Mouse (Mus musculus): Measurements from ENCODE around the gene Ampd1.

- no peak for TF ChIP-seq POLR2A (IDR thresholded peaks at IDR 0.05; ENCODE audit: control insufficient read depth in 1 of 2, insufficient read depth in 1 of 2, low read depth in 1 of 2, low read length in 2 of 2, poor library complexity in 1 of 2)
- no peak for TF ChIP-seq MAX (IDR thresholded peaks at IDR 0.05; ENCODE audit: low read length)
- TF ChIP-seq UBTF (IDR thresholded peaks at IDR 0.05; ENCODE audit: borderline replicate concordance, insufficient read depth, low read depth, low read length), result no peak
- no peak for TF ChIP-seq ZNF384 (IDR thresholded peaks at IDR 0.05; ENCODE audit: low read depth, low read length)
- TF ChIP-seq MEF2A (IDR thresholded peaks at IDR 0.05; ENCODE audit: extremely low read depth, insufficient replicate concordance, low read depth, low read length, poor library complexity, severe bottlenecking), result no peak
- no peak for TF ChIP-seq CTCF (IDR thresholded peaks at IDR 0.05 in 2 of 3, conservative IDR thresholded peaks at IDR 0.05 in 1 of 3; ENCODE audit: control insufficient read depth in 1 of 3, insufficient read depth in 1 of 3, low read depth in 2 of 3, low read length in 3 of 3, poor library complexity in 1 of 3, severe bottlenecking in 1 of 3)
- TF ChIP-seq ETS1 (IDR thresholded peaks at IDR 0.05; ENCODE audit: low read depth, low read length), result no peak
- no peak for TF ChIP-seq MAFK (IDR thresholded peaks at IDR 0.05; ENCODE audit: borderline replicate concordance, low read depth, low read length)
Observed at GRCm38 (mm10) chr3:103073771-103074170, at the start of gene Ampd1.
